Mouse (Mus musculus): Measurements from ENCODE around the gene Atpif1. TPM values are rescaled to one million over a fixed set of nuclear protein-coding genes. Genes with fewer than 3 reads are reported as not detected.
"Not testable (repeated sequence)": the region's sequence is repeated elsewhere in the genome, so short reads cannot be mapped to it uniquely, and the experiment has no call there.

Atpif1 gene
- polyA plus RNA-seq, 1 experiment from 2014 or later, result 1,234 TPM

DNA sequence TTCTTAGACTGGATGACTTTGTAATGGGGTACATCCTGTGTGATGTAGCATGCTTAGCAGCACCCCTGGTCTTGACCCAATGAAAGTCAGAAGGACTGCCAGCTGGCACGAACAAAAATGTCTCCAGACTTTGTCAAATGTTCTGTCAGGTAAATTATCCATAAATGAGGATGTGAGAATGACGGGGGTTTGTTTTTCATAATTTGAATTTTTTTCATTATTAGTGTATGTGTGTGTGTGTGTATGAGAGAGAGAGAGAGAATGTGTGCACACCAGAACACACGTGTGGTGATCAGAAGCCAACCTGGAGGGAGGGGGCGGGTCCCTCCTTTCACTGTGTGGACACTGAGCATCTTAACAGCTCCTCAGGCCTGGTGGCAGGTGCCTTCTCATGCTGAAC lies 49.2 kb downstream of the Atpif1 start:
- Histone ChIP-seq H3K27ac (no peak overlapping the region), H3K4me2 (replicated peaks) (no peak overlapping the region), H3K36me3 (no peaks in the 10 kb centered on the region), H3K4me1 (no peaks in the 10 kb centered on the region), H3K4me3 (no peak overlapping the region), H3K9me3 (replicated peaks) (no peaks in the 10 kb centered on the region), H3K9ac (no peak overlapping the region), H3K27me3 (no peaks in the 10 kb centered on the region)
- no peak for ATAC-seq (ENCODE audit: low FRiP score)
- 84% methylated on average over 4 of the region's 4 CpGs for WGBS

DNA sequence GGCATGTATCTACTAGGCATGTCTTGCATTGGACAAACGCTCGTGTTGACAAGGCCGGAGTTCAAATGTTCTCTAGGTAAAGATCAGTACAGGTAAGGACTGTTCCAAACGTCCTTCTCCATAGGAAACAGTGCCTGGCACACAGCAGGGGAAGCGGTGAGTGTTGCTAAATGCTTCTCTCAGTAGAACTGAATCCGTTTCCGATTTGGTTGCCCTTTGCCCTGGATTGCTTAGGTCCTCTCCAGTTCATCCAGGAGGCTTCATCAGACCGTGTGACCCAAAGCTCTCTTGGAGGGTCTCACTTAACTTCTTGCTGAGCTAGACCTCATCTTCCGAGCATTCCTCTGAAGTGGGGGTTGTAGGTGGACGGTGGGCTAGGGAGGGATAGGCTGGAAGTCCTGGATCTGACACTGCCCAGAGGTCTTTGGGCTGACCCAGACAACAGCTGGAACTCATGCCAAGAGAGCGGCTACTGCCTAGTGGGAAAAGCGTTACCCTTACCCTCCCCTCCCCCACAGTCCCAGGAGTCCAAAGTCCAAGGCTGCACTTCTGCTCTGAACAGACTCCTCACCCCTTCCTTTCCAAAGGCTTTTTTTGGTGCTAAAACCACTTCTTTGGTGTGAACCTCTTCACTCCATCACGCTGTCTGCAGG lies 50.4 kb downstream of the Atpif1 start:
- Histone ChIP-seq H3K4me2 (replicated peaks) (no peak overlapping the region), H3K9me3 (replicated peaks) (no peaks in the 10 kb centered on the region), H3K9ac (no peak overlapping the region), H3K27ac (no peak overlapping the region), H3K4me1 (no peaks in the 10 kb centered on the region), H3K4me3 (no peak overlapping the region), H3K27me3 (no peaks in the 10 kb centered on the region), H3K36me3 (no peaks in the 10 kb centered on the region)
- 79% methylated on average over 13 of the region's 13 CpGs for WGBS
- ATAC-seq (ENCODE audit: low FRiP score), result no peak

DNA sequence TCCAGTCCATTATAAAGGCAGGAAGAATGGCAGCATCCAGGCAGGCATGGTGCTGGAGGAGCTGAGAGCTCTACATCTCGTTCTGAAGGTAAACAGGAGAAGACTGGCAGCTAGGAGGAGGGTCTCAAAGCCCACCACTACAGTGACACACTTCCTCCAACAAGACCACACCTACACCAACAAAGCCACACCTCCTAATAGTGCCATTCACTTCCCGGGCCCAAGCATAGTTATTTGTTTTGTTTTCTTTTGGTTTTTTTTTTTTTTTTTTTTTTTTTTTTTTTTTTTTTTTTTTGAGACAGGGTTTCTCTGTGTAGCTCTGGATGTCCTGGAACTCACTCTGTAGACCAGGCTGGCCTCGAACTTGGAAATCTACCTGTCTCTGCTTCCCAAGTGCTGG lies 51.4 kb downstream of the Atpif1 start:
- ATAC-seq (ENCODE audit: low FRiP score); H3K4me2 ChIP-seq (replicated peaks): not testable (repeated sequence)
- 62% methylated on average over 3 of the region's 3 CpGs for WGBS

More for the DNA sequence above, 51.4 kb downstream of the Atpif1 start:
- not testable (repeated sequence) for H3K36me3 ChIP-seq; H3K27me3 ChIP-seq; H3K4me3 ChIP-seq; H3K9ac ChIP-seq; H3K9me3 ChIP-seq (replicated peaks); H3K4me1 ChIP-seq; H3K27ac ChIP-seq

Other genes with a start within 250 kb of the Atpif1 start
- 0.96 and 1.5 TPM in 2 replicates for gene Rab42, start 230.3 kb downstream of the Atpif1 start, polyA plus RNA-seq (2016; fragmentation: Nextera tagmentation; extraction: Ambion mirVana)
- gene Trnau1ap, start 204.1 kb downstream of the Atpif1 start, polyA plus RNA-seq (2016; fragmentation: Nextera tagmentation; extraction: Ambion mirVana), result 80.1 and 80.6 TPM in 2 replicates
- 65.8 and 67.5 TPM in 2 replicates for gene Rcc1, start 180.1 kb downstream of the Atpif1 start, polyA plus RNA-seq (2016; fragmentation: Nextera tagmentation; extraction: Ambion mirVana)
- 18.4 and 19.7 TPM in 2 replicates for gene Phactr4, start 111.2 kb downstream of the Atpif1 start, polyA plus RNA-seq (2016; fragmentation: Nextera tagmentation; extraction: Ambion mirVana)
- gene Med18, start 69.7 kb downstream of the Atpif1 start, polyA plus RNA-seq (2016; fragmentation: Nextera tagmentation; extraction: Ambion mirVana), result 18.9 and 24.5 TPM in 2 replicates
- gene Sesn2, start 23.2 kb downstream of the Atpif1 start, polyA plus RNA-seq (2016; fragmentation: Nextera tagmentation; extraction: Ambion mirVana), result 11.1 and 12.1 TPM in 2 replicates
- gene Dnajc8, start 1.9 kb upstream of the Atpif1 start, polyA plus RNA-seq (2016; fragmentation: Nextera tagmentation; extraction: Ambion mirVana), result 159 and 164 TPM in 2 replicates
- 0.34 and 0.76 TPM in 2 replicates for gene Ptafr, start 30.4 kb upstream of the Atpif1 start, polyA plus RNA-seq (2016; fragmentation: Nextera tagmentation; extraction: Ambion mirVana)
- gene Eya3, start 105.3 kb upstream of the Atpif1 start, polyA plus RNA-seq (2016; fragmentation: Nextera tagmentation; extraction: Ambion mirVana), result 25.1 and 29.0 TPM in 2 replicates
- gene Xkr8, start 198.9 kb upstream of the Atpif1 start, polyA plus RNA-seq (2016; fragmentation: Nextera tagmentation; extraction: Ambion mirVana), result 4.6 and 5.8 TPM in 2 replicates
- gene Smpdl3b, start 223.6 kb upstream of the Atpif1 start, polyA plus RNA-seq (2016; fragmentation: Nextera tagmentation; extraction: Ambion mirVana), result 1.3 and 1.7 TPM in 2 replicates
- gene Rpa2, start 234.7 kb upstream of the Atpif1 start, polyA plus RNA-seq (2016; fragmentation: Nextera tagmentation; extraction: Ambion mirVana), result 74.5 and 83.1 TPM in 2 replicates